Mouse (Mus musculus) ES-E14 (cell line): ENCODE data around the gene Banf1.

Experiments
- CHD2 ChIP-seq: IDR thresholded peaks from 2 replicates; pipeline ENCODE4 v1.6.1; 2014; ENCODE audit warnings: mild to moderate bottlenecking, low read depth, low read length, inconsistent platforms
- HCFC1 ChIP-seq: IDR thresholded peaks from 2 replicates; pipeline ENCODE4 v1.6.1; 2012; ENCODE audit warnings: low read length, inconsistent platforms, borderline replicate concordance; ENCODE audit not compliant: insufficient read depth
- MAFK ChIP-seq: IDR thresholded peaks from 2 replicates; pipeline ENCODE4 v1.6.1; 2014; ENCODE audit warnings: mild to moderate bottlenecking, low read depth, low read length, inconsistent platforms; ENCODE audit not compliant: insufficient read depth
- ZNF384 ChIP-seq: IDR thresholded peaks from 2 replicates; pipeline ENCODE4 v1.6.1; 2012; ENCODE audit warnings: low read depth, low read length, inconsistent platforms

GRCm38 (mm10) chr19:5409068-5409467 is 42.1 kb upstream of the Banf1 start:
- no peak for TF ChIP-seq ZNF384
- TF ChIP-seq CHD2, result no peak
- TF ChIP-seq MAFK, result no peak
- no peak for TF ChIP-seq HCFC1
